Mouse (Mus musculus) embryonic stem cell, embryonic (primary cell): ENCODE results near the gene Lmnb2.

Source experiments
- CTCF ChIA-PET, 4 experiments: fragments of 300-600 bp in 2 of 4; fragments of 350-600 bp in 2 of 4; sonication (Branson Sonifier 250); formaldehyde crosslinking; loops; one replicate each; lab custom pipeline; 2022; ENCODE audit warnings: inconsistent platforms in 2 of 4; lab: Charles Lee
- POLR2A ChIA-PET, 4 experiments: fragments of 300-600 bp in 2 of 4; fragments of 350-600 bp in 2 of 4; sonication (Branson Sonifier 250); formaldehyde crosslinking; loops; one replicate each; lab custom pipeline; 2022; ENCODE audit warnings: antibody characterized with exemption in 4 of 4, inconsistent platforms in 1 of 4; lab: Charles Lee

Gene Lmnb2

GRCm38 (mm10) chr10:80854913-80855748 lies 62.9 kb downstream of the Lmnb2 start, which contains the start of the genes Lsm7 and Sppl2b:
Lsm7 (minus strand) TSS chr10:80855209.
Sppl2b (plus strand) TSS chr10:80855275.
- ChIA-PET POLR2A (interaction anchor here (0.5 to 6.4 kb wide), 35 partner anchors 8 to 180 kb away, joined by 3 to 49 read pairs (median 3); partner anchors contain the start of genes Ap3d1 (in 1 of the 4), Gadd45b (in 1 of the 4), Mknk2 (in 1 of the 4) and Tmprss9 (in 1 of the 4)), CTCF (interaction anchor here in 3 of 4 experiments (0.6 to 2.2 kb wide), 9 partner anchors 18 to 984 kb away, joined by 3 to 10 read pairs (median 4); no protein-coding TSS in a partner anchor)
